Mouse (Mus musculus) heart, embryonic 15.5 days (tissue): Measurements from ENCODE around the gene Rbm39. TPM values are rescaled to one million over a fixed set of nuclear protein-coding genes. Genes with fewer than 3 reads are reported as not detected.

ENCODE experiments used
- ATAC-seq: fragments of 200-750 bp; cut with Nextera tagmentation; replicated peaks from 2 replicates; pipeline ENCODE4 v1.8.0; 2017; ENCODE audit warnings: low read depth, moderate TSS enrichment; ENCODE audit not compliant: insufficient number of reproducible peaks, insufficient read depth, low FRiP score
- H3K27ac ChIP-seq: fragments of 300-500 bp; sonication (generic); 2 replicates; pipeline ENCODE4 v1.5.1; 2015; ENCODE audit warnings: mild to moderate bottlenecking, inconsistent platforms
- H3K27me3 ChIP-seq: fragments of 300-500 bp; sonication (generic); 2 replicates; pipeline ENCODE4 v1.6.1; 2015; ENCODE audit warnings: inconsistent platforms
- H3K36me3 ChIP-seq: fragments of 300-500 bp; sonication (generic); 2 replicates; pipeline ENCODE4 v1.6.1; 2015; ENCODE audit warnings: mild to moderate bottlenecking, inconsistent platforms
- H3K4me1 ChIP-seq: fragments of 300-500 bp; sonication (generic); replicated peaks from 2 replicates; pipeline ENCODE4 v1.6.1; 2015; ENCODE audit warnings: inconsistent platforms
- H3K4me2 ChIP-seq: fragments of 300-500 bp; sonication (generic); 2 replicates; pipeline ENCODE4 v1.6.1; 2015; ENCODE audit warnings: inconsistent platforms, mild to moderate bottlenecking, moderate library complexity
- H3K4me3 ChIP-seq: fragments of 300-500 bp; sonication (generic); 2 replicates; pipeline ENCODE4 v1.5.1; 2015; ENCODE audit warnings: mild to moderate bottlenecking, inconsistent platforms
- H3K9ac ChIP-seq: fragments of 300-500 bp; sonication (generic); 2 replicates; pipeline ENCODE4 v1.6.1; 2015; ENCODE audit warnings: mild to moderate bottlenecking, inconsistent platforms
- H3K9me3 ChIP-seq: fragments of 300-500 bp; sonication (generic); replicated peaks from 2 replicates; pipeline ENCODE4 v1.6.1; 2016; ENCODE audit warnings: inconsistent platforms
- WGBS: fragments of 180-500 bp; shearing (Covaris S2); methylation state at CpG from one replicate; pipeline ENCODE4 v1.1.7; 2015; ENCODE audit warnings: mixed read lengths; 5-methylcytosine and 5-hydroxymethylcytosine counted together
- polyA plus RNA-seq: library from polyadenylated mRNA; unstranded; fragments of >200 nt; fragmentation: Nextera tagmentation; extraction: Ambion mirVana; gene quantifications from 2 replicates; pipeline ENCODE4 v1.2.1, GENCODE M21; 2015

Rbm39 gene
- polyA plus RNA-seq, 1 experiment from 2014 or later: 407 TPM

GRCm38 (mm10) chr2:156179046-156179795 is 817 bp downstream of the Rbm39 start:
- Histone ChIP-seq H3K27me3 (no peaks in the 10 kb centered on the region), H3K4me2 (peak overlapping the region; percentile 80), H3K4me3 (peak overlapping the region; percentile 76), H3K27ac (peak overlapping the region; percentile 93), H3K36me3 (peaks cover 30% of the 10 kb centered on the region), H3K4me1 (peaks cover 25% of the 10 kb centered on the region), H3K9ac (peak overlapping the region; percentile 96), H3K9me3 (no peaks in the 10 kb centered on the region)
- under 1% methylated on average over 47 of the region's 47 CpGs for WGBS
- peak; percentile 41 for ATAC-seq

- peak overlapping the region; percentile 43 for H3K9ac ChIP-seq
- no peaks in the 10 kb centered on the region for H3K27me3 ChIP-seq
- H3K4me1 ChIP-seq: peaks cover 29% of the 10 kb centered on the region
- H3K27ac ChIP-seq: no peak overlapping the region
- no peak for ATAC-seq
- WGBS: 46% methylated on average over 7 of the region's 7 CpGs
- H3K9me3 ChIP-seq: no peaks in the 10 kb centered on the region
- peaks cover 42% of the 10 kb centered on the region for H3K36me3 ChIP-seq
- peak overlapping the region; percentile 80 for H3K4me2 ChIP-seq
- H3K4me3 ChIP-seq: peak overlapping the region; percentile 38
Observed at GRCm38 (mm10) chr2:156177651-156178050, 2.4 kb downstream of the Rbm39 start.

DNA sequence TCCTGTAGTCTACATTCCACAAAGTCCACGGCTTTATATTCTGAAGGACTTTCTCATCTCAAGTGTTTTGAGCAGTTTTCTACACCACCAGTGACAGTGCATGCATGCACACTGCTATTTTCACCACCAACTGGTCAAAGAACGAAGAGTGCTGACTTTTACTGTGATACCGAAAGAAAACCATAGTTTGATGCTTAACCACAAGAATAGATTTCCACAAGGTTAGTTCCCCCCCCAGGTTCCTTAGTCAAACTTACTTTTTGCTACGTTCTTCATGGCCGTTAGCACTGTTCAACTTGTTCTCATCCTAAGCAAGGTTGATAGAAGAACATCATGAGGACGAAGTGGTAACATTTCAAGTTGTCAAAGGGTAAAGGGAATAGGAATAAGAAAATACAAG is 3.0 kb downstream of the Rbm39 start:
- no peaks in the 10 kb centered on the region for H3K9me3 ChIP-seq
- no peak overlapping the region; the same call in 1 of the 2 replicates for H3K4me3 ChIP-seq
- peaks cover 29% of the 10 kb centered on the region for H3K4me1 ChIP-seq
- no peaks in the 10 kb centered on the region for H3K27me3 ChIP-seq
- H3K36me3 ChIP-seq: peaks cover 48% of the 10 kb centered on the region
- H3K27ac ChIP-seq: no peak overlapping the region
- 65% methylated on average over 6 of the region's 6 CpGs for WGBS
- no peak overlapping the region for H3K9ac ChIP-seq
- ATAC-seq: no peak
- H3K4me2 ChIP-seq: peak overlapping the region; percentile 27; the same call in 1 of the 2 replicates

DNA sequence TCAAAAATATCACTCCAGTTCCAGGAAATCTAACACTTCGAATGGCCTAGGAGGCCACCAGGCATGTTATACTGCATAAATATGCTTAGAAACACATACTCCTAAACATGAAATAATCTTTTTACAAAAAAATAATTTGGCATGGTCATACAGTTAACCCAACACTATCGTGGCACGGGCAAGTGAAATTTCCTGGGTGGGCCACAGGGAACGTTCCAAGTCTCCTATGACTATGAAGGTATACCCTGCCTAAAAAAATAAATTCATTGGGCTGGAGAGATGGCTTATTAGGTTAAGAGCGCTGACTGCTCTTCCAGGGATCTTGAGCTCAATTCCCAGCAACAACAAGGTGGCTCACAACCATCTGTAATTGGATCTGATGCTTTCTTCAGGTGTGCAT is 13.5 kb downstream of the Rbm39 start:
- WGBS: 90% methylated on average over 5 of the region's 5 CpGs

GRCm38 (mm10) chr2:156165478-156165877 is 14.6 kb downstream of the Rbm39 start:
- H3K4me3 ChIP-seq: no peak overlapping the region
- ATAC-seq: no peak
- no peak overlapping the region for H3K4me2 ChIP-seq
- H3K36me3 ChIP-seq: peaks cover 81% of the 10 kb centered on the region
- no peaks in the 10 kb centered on the region for H3K4me1 ChIP-seq
- H3K9ac ChIP-seq: no peak overlapping the region
- H3K27me3 ChIP-seq: no peaks in the 10 kb centered on the region
- WGBS: 98% methylated on average over 1 of the region's 1 CpGs
- no peak overlapping the region for H3K27ac ChIP-seq
- no peaks in the 10 kb centered on the region for H3K9me3 ChIP-seq

More for the DNA sequence above, 13.5 kb downstream of the Rbm39 start:
- Histone ChIP-seq H3K4me2 (no peak overlapping the region), H3K27ac (no peak overlapping the region), H3K4me1 (no peaks in the 10 kb centered on the region), H3K4me3 (no peak overlapping the region), H3K27me3 (no peaks in the 10 kb centered on the region), H3K9ac (no peak overlapping the region), H3K9me3 (no peaks in the 10 kb centered on the region), H3K36me3 (peaks cover 85% of the 10 kb centered on the region)
- no peak for ATAC-seq

GRCm38 (mm10) chr2:156151538-156151937 is 28.5 kb downstream of the Rbm39 start:
- ATAC-seq: no peak
- Histone ChIP-seq H3K27ac (no peak overlapping the region), H3K9me3 (no peaks in the 10 kb centered on the region), H3K4me3 (no peak overlapping the region), H3K9ac (no peak overlapping the region), H3K4me1 (no peaks in the 10 kb centered on the region), H3K27me3 (no peaks in the 10 kb centered on the region), H3K36me3 (peaks cover 76% of the 10 kb centered on the region), H3K4me2 (no peak overlapping the region)

GRCm38 (mm10) chr2:156147316-156147915 is 32.6 kb downstream of the Rbm39 start:
- Histone ChIP-seq H3K4me2 (no peak overlapping the region), H3K4me3 (no peak overlapping the region), H3K9ac (no peak overlapping the region), H3K27me3 (no peaks in the 10 kb centered on the region), H3K27ac (no peak overlapping the region), H3K4me1 (peaks cover 12% of the 10 kb centered on the region), H3K9me3 (no peaks in the 10 kb centered on the region), H3K36me3 (peaks cover 50% of the 10 kb centered on the region)
- 86% methylated on average over 3 of the region's 3 CpGs for WGBS
- ATAC-seq: no peak

- no peaks in the 10 kb centered on the region for H3K9me3 ChIP-seq
- peak overlapping the region; percentile 9; the same call in 1 of the 2 replicates for H3K27ac ChIP-seq
- peaks cover 52% of the 10 kb centered on the region for H3K36me3 ChIP-seq
- H3K4me2 ChIP-seq: no peak overlapping the region
- no peak overlapping the region for H3K4me3 ChIP-seq
- ATAC-seq: no peak
- no peak overlapping the region for H3K9ac ChIP-seq
- H3K27me3 ChIP-seq: no peaks in the 10 kb centered on the region
- H3K4me1 ChIP-seq: peaks cover 12% of the 10 kb centered on the region
- 65% methylated on average over 5 of the region's 5 CpGs for WGBS
Observed at GRCm38 (mm10) chr2:156146272-156146989, 33.6 kb downstream of the Rbm39 start.

GRCm38 (mm10) chr2:156145486-156146130 is 34.4 kb downstream of the Rbm39 start:
- Histone ChIP-seq H3K4me1 (peaks cover 12% of the 10 kb centered on the region), H3K4me3 (0 out of 2 replicates have a peak overlapping the region, but pooled peaks have one; percentile 68), H3K9me3 (no peaks in the 10 kb centered on the region), H3K4me2 (peak overlapping the region; percentile 72), H3K27me3 (no peaks in the 10 kb centered on the region), H3K36me3 (peaks cover 48% of the 10 kb centered on the region), H3K27ac (no peak overlapping the region), H3K9ac (no peak overlapping the region)
- no peak for ATAC-seq
- 59% methylated on average over 11 of the region's 11 CpGs for WGBS

- peak within 1 kb of the TSS; percentile 68 for H3K4me3 ChIP-seq
- ATAC-seq: peak; percentile 96
- H3K9ac ChIP-seq: peak within 1 kb of the TSS; percentile 76
- H3K27ac ChIP-seq: peak within 1 kb of the TSS; percentile 94
- WGBS: under 1% methylated on average over 70 of the region's 70 CpGs
- no peaks in the 10 kb centered on the region for H3K27me3 ChIP-seq
- no peaks in the 10 kb centered on the region for H3K9me3 ChIP-seq
- peak within 1 kb of the TSS; percentile 72 for H3K4me2 ChIP-seq
- peaks cover 40% of the 10 kb centered on the region for H3K36me3 ChIP-seq
- peaks cover 12% of the 10 kb centered on the region for H3K4me1 ChIP-seq
Observed at GRCm38 (mm10) chr2:156143953-156144724, 35.9 kb downstream of the Rbm39 start, which contains the start of the genes Romo1 and Nfs1. TSS of gene Romo1 (plus strand) at chr2:156144039. TSS of gene Nfs1 (minus strand) at chr2:156144186.
